Mouse (Mus musculus): ENCODE measurements around the gene Sp6. TPM values are rescaled to one million over a fixed set of nuclear protein-coding genes. Genes with fewer than 3 reads are reported as not detected.

Gene Sp6
- polyA plus RNA-seq, 1 experiment = not detected

DNA sequence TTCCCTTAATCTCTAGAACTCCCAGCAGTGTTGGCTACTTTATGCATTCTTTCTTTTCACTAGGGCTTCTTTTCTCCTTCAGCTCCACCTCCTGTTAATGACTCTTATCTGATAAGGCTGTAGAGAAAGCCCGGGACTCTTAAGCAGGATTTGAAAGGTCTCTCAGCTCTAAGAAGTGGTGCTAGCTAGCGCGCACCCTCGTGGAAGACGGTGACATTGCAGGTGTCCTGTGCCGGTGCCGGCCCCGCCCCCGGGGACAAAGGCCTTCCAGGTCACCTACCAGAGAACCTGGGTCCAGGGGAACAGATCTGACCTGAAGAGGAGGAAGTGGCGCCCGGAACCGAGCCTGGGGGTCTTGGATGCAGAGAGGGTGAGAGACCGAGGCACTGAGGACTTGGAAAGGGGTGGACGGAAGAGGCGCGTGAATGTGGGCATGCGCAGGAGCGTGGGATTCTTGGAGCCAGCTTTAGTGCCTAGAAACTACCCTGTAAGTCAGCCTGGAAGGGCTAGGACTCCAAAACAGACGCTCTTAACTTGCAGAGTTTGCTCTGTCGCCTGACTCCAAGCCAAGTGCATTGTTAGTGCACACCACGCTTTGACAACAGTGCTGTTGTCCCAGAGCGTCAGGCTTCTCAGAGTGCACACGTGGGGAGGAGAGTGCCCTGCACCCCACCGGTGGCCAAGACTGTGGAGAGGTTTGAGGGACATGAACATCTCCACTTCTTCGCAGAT is 16.7 kb downstream of the Sp6 start, which contains the start of gene Scrn2:
Gene Scrn2 (plus strand): TSS at position 253 of the 732 bp plus-strand sequence.
- H3K36me3 ChIP-seq (ENCODE audit: control insufficient read depth) = peaks cover 3% of the 10 kb centered on the region; the same call in 1 of the 2 replicates
- H3K9me3 ChIP-seq (ENCODE audit: control insufficient read depth, low read length) = no peaks in the 10 kb centered on the region
- peaks cover 15% of the 10 kb centered on the region for H3K27me3 ChIP-seq (ENCODE audit: control insufficient read depth)
- TF ChIP-seq TAL1 (IDR thresholded peaks at IDR 0.05; ENCODE audit: low read length) (no peak), GATA1 (IDR thresholded peaks at IDR 0.05; ENCODE audit: low read length) (peak; percentile 69)
- peaks cover 25% of the 10 kb centered on the region for H3K4me1 ChIP-seq (ENCODE audit: control insufficient read depth)
- H3K4me3 ChIP-seq (replicated peaks) = peak within 1 kb of the TSS; percentile 67

DNA sequence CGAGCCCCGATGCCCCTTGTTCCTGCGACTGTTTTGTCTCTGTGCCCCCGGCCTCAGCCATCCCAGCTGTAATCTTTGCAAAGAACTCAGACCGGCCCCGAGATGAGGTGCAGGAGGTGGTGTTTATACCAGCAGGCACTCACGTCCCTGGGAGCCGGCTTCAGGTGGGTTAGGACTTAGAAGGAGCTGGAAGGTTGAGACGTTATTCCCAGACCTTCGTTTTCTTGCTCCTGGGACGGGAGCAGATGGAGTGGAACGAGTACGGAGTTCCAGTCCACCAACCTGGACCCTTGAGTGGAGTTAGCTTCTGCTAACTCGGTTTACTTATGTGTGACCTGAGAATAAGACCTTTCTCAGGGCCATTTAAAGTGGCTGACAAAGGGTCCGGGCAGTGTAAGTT is 17.2 kb downstream of the Sp6 start:
- TF ChIP-seq GATA1 (IDR thresholded peaks at IDR 0.05; ENCODE audit: low read length) (no peak), TAL1 (IDR thresholded peaks at IDR 0.05; ENCODE audit: low read length) (no peak)
- peaks cover 25% of the 10 kb centered on the region for H3K4me1 ChIP-seq (ENCODE audit: control insufficient read depth)
- H3K27me3 ChIP-seq (ENCODE audit: control insufficient read depth) = peaks cover 10% of the 10 kb centered on the region
- peak overlapping the region; percentile 67 for H3K4me3 ChIP-seq (replicated peaks)
- peaks cover 3% of the 10 kb centered on the region; the same call in 1 of the 2 replicates for H3K36me3 ChIP-seq (ENCODE audit: control insufficient read depth)
- no peaks in the 10 kb centered on the region for H3K9me3 ChIP-seq (ENCODE audit: control insufficient read depth, low read length)

DNA sequence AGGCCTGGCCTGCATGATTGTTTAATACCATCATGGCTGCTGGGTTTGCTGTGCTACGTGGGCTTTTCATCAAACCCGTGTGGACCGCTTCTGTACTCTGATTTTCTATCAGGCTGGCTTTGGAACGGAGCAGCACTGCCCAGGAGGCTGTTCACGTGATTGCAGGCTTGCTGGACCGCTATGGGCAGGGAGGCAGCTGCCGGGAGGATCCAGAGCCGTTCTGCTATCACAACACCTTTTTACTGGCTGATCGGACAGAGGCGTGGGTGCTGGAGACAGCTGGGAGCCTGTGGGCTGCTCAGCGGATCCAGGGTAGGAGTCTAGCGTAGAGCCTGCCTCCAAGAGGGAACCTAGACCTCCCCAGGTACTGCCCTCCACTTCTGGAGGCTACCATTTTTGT is 18.8 kb downstream of the Sp6 start:
- Histone ChIP-seq H3K4me3 (replicated peaks) (no peak overlapping the region), H3K36me3 (ENCODE audit: control insufficient read depth) (peaks cover 3% of the 10 kb centered on the region; the same call in 1 of the 2 replicates), H3K4me1 (ENCODE audit: control insufficient read depth) (peaks cover 17% of the 10 kb centered on the region), H3K9me3 (ENCODE audit: control insufficient read depth, low read length) (no peaks in the 10 kb centered on the region), H3K27me3 (ENCODE audit: control insufficient read depth) (peaks cover 1% of the 10 kb centered on the region; the same call in 1 of the 2 replicates)
- no peak for TF ChIP-seq TAL1 (IDR thresholded peaks at IDR 0.05; ENCODE audit: low read length)
- TF ChIP-seq GATA1 (IDR thresholded peaks at IDR 0.05; ENCODE audit: low read length) = no peak

DNA sequence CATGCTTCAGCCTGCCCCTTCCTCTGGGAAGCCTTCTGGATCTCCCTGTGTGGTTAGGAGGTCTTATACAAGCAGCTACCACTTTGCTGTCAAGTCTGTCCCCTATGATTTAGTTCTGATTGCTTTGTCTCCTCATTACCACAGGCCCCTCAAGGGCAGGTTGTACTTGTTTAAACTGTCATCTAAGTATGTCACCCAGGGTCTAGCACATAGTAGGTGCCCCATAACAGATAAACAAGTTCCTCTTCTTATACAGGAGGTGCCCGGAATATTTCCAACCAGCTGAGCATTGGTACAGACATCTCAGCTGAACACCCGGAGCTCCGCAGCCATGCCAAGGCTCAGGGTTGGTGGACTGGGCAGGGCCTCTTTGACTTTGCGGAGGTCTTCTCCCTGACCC is 19.3 kb downstream of the Sp6 start:
- Histone ChIP-seq H3K27me3 (ENCODE audit: control insufficient read depth) (no peaks in the 10 kb centered on the region), H3K9me3 (ENCODE audit: control insufficient read depth, low read length) (no peaks in the 10 kb centered on the region), H3K36me3 (ENCODE audit: control insufficient read depth) (peaks cover 3% of the 10 kb centered on the region; the same call in 1 of the 2 replicates), H3K4me3 (replicated peaks) (no peak overlapping the region), H3K4me1 (ENCODE audit: control insufficient read depth) (peaks cover 17% of the 10 kb centered on the region)
- no peak for TF ChIP-seq TAL1 (IDR thresholded peaks at IDR 0.05; ENCODE audit: low read length)
- no peak for TF ChIP-seq GATA1 (IDR thresholded peaks at IDR 0.05; ENCODE audit: low read length)

DNA sequence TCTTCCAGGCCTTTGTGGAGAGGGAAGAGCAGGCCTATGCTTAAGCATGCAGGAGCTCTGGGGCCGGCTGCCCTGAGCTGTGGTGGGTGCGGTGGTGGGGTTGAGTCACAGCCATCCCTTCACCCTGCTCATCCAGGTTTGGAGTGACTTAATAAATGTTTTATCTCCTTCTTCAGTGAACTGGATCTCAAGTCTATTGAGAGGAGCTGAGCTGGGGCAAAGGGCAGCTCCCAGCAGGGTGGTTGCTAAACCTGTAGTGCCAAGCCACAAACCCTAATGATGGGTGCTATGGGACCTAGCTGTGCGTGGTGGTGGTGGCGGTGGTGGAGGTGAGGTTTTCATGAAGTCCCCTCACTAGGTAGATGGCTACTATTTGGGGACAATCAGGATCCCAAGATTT is 20.6 kb downstream of the Sp6 start:
- peaks cover 3% of the 10 kb centered on the region; the same call in 1 of the 2 replicates for H3K36me3 ChIP-seq (ENCODE audit: control insufficient read depth)
- TF ChIP-seq GATA1 (IDR thresholded peaks at IDR 0.05; ENCODE audit: low read length) (no peak), TAL1 (IDR thresholded peaks at IDR 0.05; ENCODE audit: low read length) (no peak)

GRCm38 (mm10) chr11:97036141-97036540 is 22.9 kb downstream of the Sp6 start:
- TF ChIP-seq TAL1 (IDR thresholded peaks at IDR 0.05; ENCODE audit: low read length) (no peak), GATA1 (IDR thresholded peaks at IDR 0.05; ENCODE audit: low read length) (no peak)
- Histone ChIP-seq H3K4me1 (ENCODE audit: control insufficient read depth) (peaks cover 12% of the 10 kb centered on the region), H3K4me3 (replicated peaks) (no peak overlapping the region)

More for the DNA sequence above, 20.6 kb downstream of the Sp6 start:
- no peaks in the 10 kb centered on the region for H3K9me3 ChIP-seq (ENCODE audit: control insufficient read depth, low read length)
- H3K27me3 ChIP-seq (ENCODE audit: control insufficient read depth) = no peaks in the 10 kb centered on the region
- peaks cover 17% of the 10 kb centered on the region for H3K4me1 ChIP-seq (ENCODE audit: control insufficient read depth)
- H3K4me3 ChIP-seq (replicated peaks) = no peak overlapping the region

GRCm38 (mm10) chr11:97038881-97039280 is 25.7 kb downstream of the Sp6 start:
- peaks cover 3% of the 10 kb centered on the region for H3K36me3 ChIP-seq (ENCODE audit: control insufficient read depth)
- TF ChIP-seq GATA1 (IDR thresholded peaks at IDR 0.05; ENCODE audit: low read length) (no peak), TAL1 (IDR thresholded peaks at IDR 0.05; ENCODE audit: low read length) (no peak)
- H3K9me3 ChIP-seq (ENCODE audit: control insufficient read depth, low read length) = no peaks in the 10 kb centered on the region
- H3K4me1 ChIP-seq (ENCODE audit: control insufficient read depth) = peaks cover 30% of the 10 kb centered on the region
- H3K27me3 ChIP-seq (ENCODE audit: control insufficient read depth) = no peaks in the 10 kb centered on the region
- H3K4me3 ChIP-seq (replicated peaks) = no peak overlapping the region

More at GRCm38 (mm10) chr11:97036141-97036540, 22.9 kb downstream of the Sp6 start:
- H3K27me3 ChIP-seq (ENCODE audit: control insufficient read depth) = no peaks in the 10 kb centered on the region
- peaks cover 3% of the 10 kb centered on the region; the same call in 1 of the 2 replicates for H3K36me3 ChIP-seq (ENCODE audit: control insufficient read depth)
- H3K9me3 ChIP-seq (ENCODE audit: control insufficient read depth, low read length) = no peaks in the 10 kb centered on the region

DNA sequence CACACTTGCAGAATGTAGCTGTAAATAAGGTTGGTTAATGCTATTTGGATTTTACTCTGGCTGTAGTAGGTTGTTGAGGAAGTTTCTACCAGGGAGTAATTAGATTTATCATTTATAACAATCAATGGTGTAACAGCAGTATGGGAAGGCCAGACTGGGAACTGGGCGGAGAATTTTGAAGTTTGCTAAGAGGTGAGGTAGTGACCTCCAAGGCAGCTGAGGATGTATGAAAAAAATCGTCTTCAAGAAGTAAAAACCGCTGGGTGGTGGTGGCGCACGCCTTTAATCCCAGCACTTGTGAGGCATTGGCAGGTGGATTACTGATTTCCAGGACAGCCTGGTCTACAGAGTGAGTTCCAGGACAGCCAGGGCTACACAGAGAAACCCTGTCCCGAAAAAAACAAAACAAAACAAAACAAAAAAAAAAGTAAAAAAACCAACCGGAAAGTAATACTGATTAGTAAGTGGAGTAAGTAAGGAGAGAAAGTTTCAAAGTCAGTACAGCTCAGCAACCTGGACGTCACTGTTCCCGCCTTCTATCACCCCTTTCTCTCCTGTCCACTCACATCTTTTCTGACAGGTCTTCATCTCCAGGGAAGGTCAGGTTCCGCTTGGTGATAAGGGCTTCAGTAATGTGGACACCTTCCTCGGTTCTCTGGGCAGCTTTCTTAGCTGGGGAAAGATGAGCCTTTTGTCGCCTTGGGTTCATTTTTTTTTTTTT is 27.3 kb downstream of the Sp6 start:
- H3K36me3 ChIP-seq (ENCODE audit: control insufficient read depth) = peaks cover 13% of the 10 kb centered on the region
- no peaks in the 10 kb centered on the region for H3K9me3 ChIP-seq (ENCODE audit: control insufficient read depth, low read length)
- H3K27me3 ChIP-seq (ENCODE audit: control insufficient read depth) = no peaks in the 10 kb centered on the region
- H3K4me3 ChIP-seq (replicated peaks) = peak overlapping the region; percentile 92
- TF ChIP-seq GATA1 (IDR thresholded peaks at IDR 0.05; ENCODE audit: low read length) (no peak), TAL1 (IDR thresholded peaks at IDR 0.05; ENCODE audit: low read length) (no peak)
- peaks cover 33% of the 10 kb centered on the region for H3K4me1 ChIP-seq (ENCODE audit: control insufficient read depth)
